Mouse (Mus musculus): ENCODE measurements around the gene Pmpcb.

GRCm38 (mm10) chr5:21729107-21729506, 7.8 kb upstream of the Pmpcb start:
- TF ChIP-seq CTCF (IDR thresholded peaks at IDR 0.05; ENCODE audit: extremely low read depth, insufficient read length, insufficient replicate concordance, low read depth, low read length) (no peak), POLR2A (IDR thresholded peaks at IDR 0.05; ENCODE audit: low read depth, low read length) (no peak)
